Mouse (Mus musculus): ENCODE measurements around the gene Armc6. TPM values are rescaled to one million over a fixed set of nuclear protein-coding genes. Genes with fewer than 3 reads are reported as not detected.

The Armc6 gene
- polyA plus RNA-seq (2016; fragmentation: Nextera tagmentation; extraction: Ambion mirVana): 35.8 and 38.0 TPM in 2 replicates

GRCm38 (mm10) chr8:70234080-70234780 is at the start of gene Armc6, which contains the start of gene Sugp2:
Armc6 (minus strand) TSS chr8:70234466.
Sugp2 (plus strand) TSS chr8:70234226.
- peak within 1 kb of the TSS; percentile 86 for H3K27ac ChIP-seq
- peak within 1 kb of the TSS; percentile 87 for H3K4me2 ChIP-seq
- peak; percentile 96 for ATAC-seq (ENCODE audit: low FRiP score)
- peak within 1 kb of the TSS; percentile 77 for H3K4me3 ChIP-seq (replicated peaks)
- H3K36me3 ChIP-seq (replicated peaks): peaks cover 47% of the 10 kb centered on the region
- peak within 1 kb of the TSS; percentile 80 for H3K9ac ChIP-seq
- H3K9me3 ChIP-seq: no peaks in the 10 kb centered on the region
- under 1% methylated on average over 67 of the region's 67 CpGs for WGBS
- H3K4me1 ChIP-seq: peaks cover 23% of the 10 kb centered on the region
- no peaks in the 10 kb centered on the region for H3K27me3 ChIP-seq

GRCm38 (mm10) chr8:70283136-70284077 is 49.1 kb upstream of the Armc6 start:
- H3K9ac ChIP-seq: peak overlapping the region; percentile 95
- H3K4me1 ChIP-seq: peaks cover 24% of the 10 kb centered on the region
- H3K4me2 ChIP-seq: peak overlapping the region; percentile 85
- peaks cover 5% of the 10 kb centered on the region for H3K9me3 ChIP-seq
- H3K27me3 ChIP-seq: no peaks in the 10 kb centered on the region
- ATAC-seq (ENCODE audit: low FRiP score): peak; percentile 69
- peak overlapping the region; percentile 94 for H3K4me3 ChIP-seq (replicated peaks)
- H3K27ac ChIP-seq: peak overlapping the region; percentile 80
- under 1% methylated on average over 55 of the region's 55 CpGs for WGBS
- H3K36me3 ChIP-seq (replicated peaks): peaks cover 38% of the 10 kb centered on the region

- Histone ChIP-seq H3K36me3 (replicated peaks) (peaks cover 31% of the 10 kb centered on the region), H3K27ac (peak within 1 kb of the TSS; percentile 80), H3K4me1 (peaks cover 24% of the 10 kb centered on the region), H3K9ac (peak within 1 kb of the TSS; percentile 95), H3K4me2 (peak within 1 kb of the TSS; percentile 85), H3K9me3 (peaks cover 5% of the 10 kb centered on the region), H3K4me3 (replicated peaks) (peak within 1 kb of the TSS; percentile 94), H3K27me3 (no peaks in the 10 kb centered on the region)
- peak; percentile 90 for ATAC-seq (ENCODE audit: low FRiP score)
- WGBS: under 1% methylated on average over 35 of the region's 36 CpGs
Observed at GRCm38 (mm10) chr8:70282603-70283135, 48.4 kb upstream of the Armc6 start, which contains the start of gene Homer3. Homer3 (plus strand) TSS chr8:70282827.

GRCm38 (mm10) chr8:70281001-70281400 is 46.7 kb upstream of the Armc6 start:
- H3K36me3 ChIP-seq (replicated peaks): peaks cover 14% of the 10 kb centered on the region
- 0 out of 2 replicates have a peak overlapping the region, but pooled peaks have one; percentile 9 for H3K27ac ChIP-seq
- H3K9ac ChIP-seq: no peak overlapping the region
- no peak overlapping the region for H3K4me3 ChIP-seq (replicated peaks)
- no peaks in the 10 kb centered on the region for H3K27me3 ChIP-seq
- no peaks in the 10 kb centered on the region for H3K9me3 ChIP-seq
- 32% methylated on average over 3 of the region's 3 CpGs for WGBS
- H3K4me2 ChIP-seq: no peak overlapping the region
- peaks cover 24% of the 10 kb centered on the region for H3K4me1 ChIP-seq
- ATAC-seq (ENCODE audit: low FRiP score): no peak

GRCm38 (mm10) chr8:70279266-70279665 is 45.0 kb upstream of the Armc6 start:
- no peak overlapping the region for H3K4me3 ChIP-seq (replicated peaks)
- H3K36me3 ChIP-seq (replicated peaks): no peaks in the 10 kb centered on the region
- H3K4me2 ChIP-seq: no peak overlapping the region
- no peak for ATAC-seq (ENCODE audit: low FRiP score)
- H3K9me3 ChIP-seq: no peaks in the 10 kb centered on the region
- H3K9ac ChIP-seq: no peak overlapping the region
- H3K27ac ChIP-seq: no peak overlapping the region
- no peaks in the 10 kb centered on the region for H3K27me3 ChIP-seq
- 70% methylated on average over 8 of the region's 8 CpGs for WGBS
- H3K4me1 ChIP-seq: peaks cover 18% of the 10 kb centered on the region

- H3K36me3 ChIP-seq (replicated peaks): no peaks in the 10 kb centered on the region
- H3K4me2 ChIP-seq: no peak overlapping the region
- no peak overlapping the region for H3K4me3 ChIP-seq (replicated peaks)
- WGBS: 73% methylated on average over 15 of the region's 15 CpGs
- no peak overlapping the region for H3K27ac ChIP-seq
- no peak for ATAC-seq (ENCODE audit: low FRiP score)
- no peak overlapping the region for H3K9ac ChIP-seq
- H3K4me1 ChIP-seq: peaks cover 10% of the 10 kb centered on the region; the same call in 1 of the 2 replicates
- H3K27me3 ChIP-seq: no peaks in the 10 kb centered on the region
- no peaks in the 10 kb centered on the region for H3K9me3 ChIP-seq
Observed at GRCm38 (mm10) chr8:70278175-70278574, 43.9 kb upstream of the Armc6 start.

- Histone ChIP-seq H3K9ac (no peak overlapping the region), H3K4me2 (no peak overlapping the region), H3K9me3 (no peaks in the 10 kb centered on the region), H3K36me3 (replicated peaks) (no peaks in the 10 kb centered on the region), H3K27ac (no peak overlapping the region), H3K4me1 (no peaks in the 10 kb centered on the region; the same call in 1 of the 2 replicates), H3K27me3 (no peaks in the 10 kb centered on the region), H3K4me3 (replicated peaks) (no peak overlapping the region)
- WGBS: 89% methylated on average over 3 of the region's 3 CpGs
- no peak for ATAC-seq (ENCODE audit: low FRiP score)
Observed at GRCm38 (mm10) chr8:70276476-70276875, 42.2 kb upstream of the Armc6 start.

GRCm38 (mm10) chr8:70274350-70274749 is 40.1 kb upstream of the Armc6 start:
- no peaks in the 10 kb centered on the region for H3K27me3 ChIP-seq
- H3K36me3 ChIP-seq (replicated peaks): no peaks in the 10 kb centered on the region
- no peaks in the 10 kb centered on the region for H3K9me3 ChIP-seq
- H3K4me2 ChIP-seq: no peak overlapping the region
- H3K9ac ChIP-seq: no peak overlapping the region
- H3K4me3 ChIP-seq (replicated peaks): no peak overlapping the region
- no peak for ATAC-seq (ENCODE audit: low FRiP score)
- H3K4me1 ChIP-seq: no peaks in the 10 kb centered on the region; the same call in 1 of the 2 replicates
- no peak overlapping the region for H3K27ac ChIP-seq

GRCm38 (mm10) chr8:70272949-70273348 is 38.7 kb upstream of the Armc6 start:
- WGBS: 70% methylated on average over 3 of the region's 3 CpGs
- no peak for ATAC-seq (ENCODE audit: low FRiP score)
- no peaks in the 10 kb centered on the region for H3K36me3 ChIP-seq (replicated peaks)
- H3K9me3 ChIP-seq: no peaks in the 10 kb centered on the region
- no peak overlapping the region for H3K4me3 ChIP-seq (replicated peaks)
- no peak overlapping the region for H3K4me2 ChIP-seq
- no peaks in the 10 kb centered on the region for H3K27me3 ChIP-seq
- H3K4me1 ChIP-seq: no peaks in the 10 kb centered on the region
- no peak overlapping the region for H3K9ac ChIP-seq
- no peak overlapping the region for H3K27ac ChIP-seq

- Histone ChIP-seq H3K27me3 (no peaks in the 10 kb centered on the region), H3K4me3 (replicated peaks) (no peak overlapping the region), H3K9ac (no peak overlapping the region), H3K36me3 (replicated peaks) (peaks cover 21% of the 10 kb centered on the region), H3K9me3 (no peaks in the 10 kb centered on the region), H3K4me1 (no peaks in the 10 kb centered on the region), H3K4me2 (no peak overlapping the region), H3K27ac (no peak overlapping the region)
- ATAC-seq (ENCODE audit: low FRiP score): no peak
- 57% methylated on average over 11 of the region's 11 CpGs for WGBS
Observed at GRCm38 (mm10) chr8:70268799-70269565, 34.7 kb upstream of the Armc6 start.

- Histone ChIP-seq H3K9me3 (no peaks in the 10 kb centered on the region), H3K27ac (peak overlapping the region; percentile 19; the same call in 1 of the 2 replicates), H3K9ac (no peak overlapping the region), H3K4me3 (replicated peaks) (no peak overlapping the region), H3K36me3 (replicated peaks) (peaks cover 27% of the 10 kb centered on the region), H3K4me1 (no peaks in the 10 kb centered on the region), H3K4me2 (no peak overlapping the region), H3K27me3 (no peaks in the 10 kb centered on the region)
- WGBS: 29% methylated on average over 5 of the region's 5 CpGs
- ATAC-seq (ENCODE audit: low FRiP score): no peak
Observed at GRCm38 (mm10) chr8:70268311-70268710, 34.0 kb upstream of the Armc6 start.

Measured in forebrain, embryonic 12.5 days (tissue).